Mouse (Mus musculus) heart, embryonic 16.5 days (tissue): Measurements from ENCODE around the gene Ankrd36. TPM values are rescaled to one million over a fixed set of nuclear protein-coding genes. Genes with fewer than 3 reads are reported as not detected.
A peak's percentile ranks its signal among the peaks of the same experiment; 100 is the strongest.

ENCODE experiments used
- ATAC-seq: fragments of 200-750 bp; cut with Nextera tagmentation; replicated peaks from 2 replicates; pipeline ENCODE4 v1.8.0; 2017; ENCODE audit warnings: moderate number of reproducible peaks; ENCODE audit not compliant: insufficient read depth, low FRiP score; ENCODE audit errors: extremely low read depth
- H3K27ac ChIP-seq: fragments of 300-500 bp; sonication (generic); 2 replicates; pipeline ENCODE4 v1.5.1; 2014; ENCODE audit warnings: mild to moderate bottlenecking, low read length, control low read depth, moderate library complexity
- H3K27me3 ChIP-seq: fragments of 300-500 bp; sonication (generic); 2 replicates; pipeline ENCODE4 v1.6.1; 2014; ENCODE audit warnings: low read length, mixed read lengths; ENCODE audit not compliant: control insufficient read depth, insufficient read depth
- H3K36me3 ChIP-seq: fragments of 300-500 bp; sonication (generic); 2 replicates; pipeline ENCODE4 v1.6.1; 2014; ENCODE audit not compliant: control insufficient read depth, insufficient read depth
- H3K4me1 ChIP-seq: fragments of 300-500 bp; sonication (generic); 2 replicates; pipeline ENCODE4 v1.6.1; 2014; ENCODE audit warnings: low read length, mixed read lengths; ENCODE audit not compliant: control insufficient read depth, insufficient read depth
- H3K4me2 ChIP-seq: fragments of 300-500 bp; sonication (generic); 2 replicates; pipeline ENCODE4 v1.6.1; 2014; ENCODE audit warnings: low read depth, mild to moderate bottlenecking, control low read depth, low read length
- H3K4me3 ChIP-seq: fragments of 300-500 bp; sonication (generic); 2 replicates; pipeline ENCODE4 v1.5.1; 2014; ENCODE audit warnings: mild to moderate bottlenecking, control low read depth, low read length
- H3K9ac ChIP-seq: fragments of 300-500 bp; sonication (generic); 2 replicates; pipeline ENCODE4 v1.6.1; 2014; ENCODE audit warnings: low read length, control low read depth
- H3K9me3 ChIP-seq: fragments of 300-500 bp; sonication (generic); replicated peaks from 2 replicates; pipeline ENCODE4 v1.6.1; 2016; ENCODE audit warnings: low read length; ENCODE audit not compliant: control insufficient read depth
- WGBS: fragments of 180-500 bp; shearing (Covaris S2); extraction: QIAGEN DNeasy Blood & Tissue Kit; methylation state at CpG from one replicate; pipeline ENCODE4 v1.1.7; 2014; 5-methylcytosine and 5-hydroxymethylcytosine counted together
- polyA plus RNA-seq: library from polyadenylated mRNA; unstranded; fragments of >200 nt; fragmentation: Nextera tagmentation; extraction: Ambion mirVana; gene quantifications from 2 replicates; pipeline ENCODE4 v1.2.1, GENCODE M21; 2015

The Ankrd36 gene
- polyA plus RNA-seq, 1 experiment from 2014 or later = not detected

DNA sequence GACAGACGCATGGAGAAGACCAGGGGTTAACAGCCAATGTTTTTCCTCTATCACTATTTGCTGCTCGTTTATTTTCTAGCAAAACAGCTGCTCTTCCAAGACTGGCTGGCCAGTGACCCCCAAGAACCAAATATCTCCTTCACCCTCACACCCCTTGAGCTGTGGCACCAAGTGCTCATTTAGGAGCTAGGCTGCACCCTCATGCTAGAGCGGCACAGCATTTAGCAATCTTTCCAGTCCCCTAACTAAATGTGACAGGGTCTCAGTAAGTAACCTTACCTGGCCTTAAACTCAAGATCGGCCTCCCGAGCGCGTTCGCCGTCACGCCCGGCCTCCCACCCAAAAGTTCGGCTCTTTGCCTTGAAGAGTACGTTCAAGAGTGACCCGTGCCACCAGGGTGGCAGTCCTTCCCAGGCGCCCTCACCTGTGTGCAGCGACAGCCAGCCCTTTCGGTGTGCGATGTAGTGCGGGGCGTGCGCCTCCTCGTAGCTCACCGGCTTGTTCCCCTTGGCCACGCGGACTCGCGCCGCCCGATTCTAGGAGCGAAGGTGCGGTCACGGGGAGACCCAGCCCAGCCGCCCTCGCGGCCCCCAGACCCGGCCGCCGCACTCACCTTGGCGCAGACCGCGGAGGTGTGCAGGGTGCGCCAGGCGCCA is 137.5 kb downstream of the Ankrd36 start:
- peak; percentile 71 for ATAC-seq
- WGBS = 1% methylated on average over 43 of the region's 43 CpGs

DNA sequence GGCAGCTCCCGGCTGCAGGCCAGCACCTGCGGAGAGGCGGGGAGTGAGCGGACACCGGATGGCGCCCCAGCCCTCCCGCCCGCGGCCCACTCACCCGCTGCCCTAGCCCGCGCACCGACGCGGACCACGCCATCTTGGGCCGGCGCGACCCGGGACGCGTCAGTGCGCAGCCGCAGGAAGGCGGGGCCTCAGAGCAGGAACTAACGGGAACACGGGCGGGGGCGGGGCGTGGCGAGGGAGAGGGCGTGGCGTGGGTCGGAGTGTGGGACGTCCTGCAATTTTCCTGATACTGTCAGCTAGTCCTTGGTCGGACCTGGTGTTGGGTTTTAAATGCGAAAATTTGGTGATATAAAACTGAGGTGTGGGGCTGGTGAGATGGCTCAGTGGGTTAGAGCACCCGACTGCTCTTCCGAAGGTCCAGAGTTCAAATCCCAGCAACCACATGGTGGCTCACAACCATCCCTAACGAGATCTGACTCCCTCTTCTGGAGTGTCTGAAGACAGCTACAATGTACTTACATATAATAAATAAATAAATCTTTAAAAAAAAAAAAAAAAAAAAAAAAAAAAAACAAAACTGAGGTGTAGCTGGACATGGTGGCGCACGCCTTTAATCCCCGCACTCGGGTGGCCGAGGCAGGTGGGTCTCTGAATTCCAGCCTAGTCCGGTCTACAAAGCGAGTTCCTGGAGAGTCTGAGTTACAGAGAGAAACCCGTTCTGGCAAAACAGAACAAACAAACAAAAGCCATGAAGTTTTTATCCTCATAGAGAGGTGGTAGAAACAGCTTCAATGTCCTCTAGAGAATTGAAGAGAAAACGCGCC is 138.3 kb downstream of the Ankrd36 start:
- peak overlapping the region; percentile 91 for H3K9ac ChIP-seq
- peak overlapping the region; percentile 81 for H3K4me2 ChIP-seq
- peaks cover 22% of the 10 kb centered on the region for H3K4me1 ChIP-seq
- no peaks in the 10 kb centered on the region for H3K27me3 ChIP-seq
- H3K36me3 ChIP-seq = peaks cover 11% of the 10 kb centered on the region
- peak; percentile 95 for ATAC-seq
- peak overlapping the region; percentile 60 for H3K27ac ChIP-seq
- H3K4me3 ChIP-seq = peak overlapping the region; percentile 77
- no peaks in the 10 kb centered on the region for H3K9me3 ChIP-seq
- WGBS = 18% methylated on average over 49 of the region's 50 CpGs

More for the DNA sequence above, 137.5 kb downstream of the Ankrd36 start:
- H3K9me3 ChIP-seq = no peaks in the 10 kb centered on the region
- H3K4me2 ChIP-seq = peak overlapping the region; percentile 81
- peak overlapping the region; percentile 60 for H3K27ac ChIP-seq
- peaks cover 22% of the 10 kb centered on the region for H3K4me1 ChIP-seq
- H3K9ac ChIP-seq = peak overlapping the region; percentile 91
- no peaks in the 10 kb centered on the region for H3K27me3 ChIP-seq
- H3K4me3 ChIP-seq = peak overlapping the region; percentile 77
- H3K36me3 ChIP-seq = peaks cover 11% of the 10 kb centered on the region

DNA sequence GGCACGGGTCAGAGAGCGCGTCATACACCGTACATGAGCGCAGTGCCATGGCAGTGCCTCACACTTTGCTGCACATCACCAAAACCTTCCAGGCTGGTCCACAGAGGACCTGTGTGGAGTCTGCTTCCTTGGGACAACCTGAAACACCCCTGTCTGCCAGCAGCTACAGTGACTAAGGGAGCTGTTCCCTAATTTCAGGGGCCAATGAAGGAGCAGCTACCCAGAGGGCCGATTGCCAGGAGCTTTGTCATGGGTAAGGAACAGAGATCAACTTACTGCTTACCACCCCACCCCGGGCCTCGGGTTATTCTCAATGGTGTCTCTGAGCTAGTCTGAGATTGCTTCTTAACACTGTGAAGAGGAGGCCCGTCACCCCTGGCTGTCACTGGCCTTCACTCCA is 145.7 kb downstream of the Ankrd36 start:
- no peak for ATAC-seq
- Histone ChIP-seq H3K9me3 (no peaks in the 10 kb centered on the region), H3K4me1 (peaks cover 4% of the 10 kb centered on the region; the same call in 1 of the 2 replicates), H3K36me3 (peaks cover 43% of the 10 kb centered on the region), H3K4me3 (no peak overlapping the region), H3K9ac (no peak overlapping the region), H3K27me3 (no peaks in the 10 kb centered on the region), H3K4me2 (no peak overlapping the region), H3K27ac (no peak overlapping the region)
- WGBS = 88% methylated on average over 9 of the region's 9 CpGs

DNA sequence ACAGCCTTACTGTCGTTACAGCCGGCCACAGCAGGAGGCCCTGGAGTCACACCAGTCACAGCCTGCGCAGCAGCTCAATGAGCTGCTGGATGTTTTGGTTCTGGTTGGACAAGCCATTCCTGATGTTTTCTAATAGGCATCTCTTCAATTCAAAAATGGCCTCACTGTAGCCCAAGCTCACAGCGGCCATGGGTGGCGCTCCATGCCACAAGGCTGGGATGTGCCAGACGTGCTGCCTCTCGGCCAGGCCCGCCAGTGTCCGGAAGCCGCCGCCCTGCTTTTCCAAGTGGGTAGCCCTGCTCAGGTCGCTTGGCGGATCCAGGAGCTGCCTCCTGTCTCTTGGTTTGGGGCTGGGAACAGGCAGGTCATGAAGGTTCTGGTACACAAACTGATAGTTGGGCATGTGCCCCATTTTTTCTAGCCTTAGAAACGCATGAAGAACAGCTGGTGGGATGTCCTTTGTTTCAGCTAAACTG is 146.2 kb downstream of the Ankrd36 start, which contains the start of gene Mrps24:
Mrps24 (minus strand) TSS at position 51 of the 476 bp plus-strand sequence.
- no peaks in the 10 kb centered on the region for H3K27me3 ChIP-seq
- H3K4me1 ChIP-seq = no peaks in the 10 kb centered on the region
- H3K9ac ChIP-seq = no peak within 1 kb of the TSS

DNA sequence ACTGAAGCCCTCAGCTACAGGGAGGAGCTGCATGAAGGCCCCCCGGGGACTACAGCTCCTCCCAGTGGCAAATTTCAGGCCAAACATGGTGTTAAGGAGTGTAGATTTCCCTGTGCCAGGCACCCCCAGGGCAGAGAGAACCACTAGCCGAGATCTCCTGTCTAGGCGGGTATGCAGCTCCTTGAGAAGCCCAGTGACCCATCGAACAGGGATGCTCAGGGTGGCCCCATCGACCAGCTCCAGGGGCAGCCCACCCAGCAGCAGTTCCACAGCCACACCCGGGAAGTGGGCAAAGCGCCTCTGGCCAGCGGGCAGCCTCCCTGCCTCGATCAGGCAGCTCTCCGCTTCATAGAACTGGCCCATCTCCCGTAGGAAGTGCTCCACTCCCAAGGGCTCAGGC is 146.8 kb downstream of the Ankrd36 start:
- ATAC-seq = no peak
- Histone ChIP-seq H3K9ac (no peak overlapping the region), H3K27me3 (no peaks in the 10 kb centered on the region), H3K27ac (no peak overlapping the region), H3K4me2 (no peak overlapping the region), H3K4me1 (no peaks in the 10 kb centered on the region), H3K9me3 (no peaks in the 10 kb centered on the region), H3K36me3 (peaks cover 43% of the 10 kb centered on the region), H3K4me3 (no peak overlapping the region)
- whole genome bisulfite sequencing = 86% methylated on average over 11 of the region's 11 CpGs

More for the DNA sequence above, 146.2 kb downstream of the Ankrd36 start, which contains the start of gene Mrps24:
- H3K27ac ChIP-seq = no peak within 1 kb of the TSS
- no peak within 1 kb of the TSS for H3K4me3 ChIP-seq
- no peaks in the 10 kb centered on the region for H3K9me3 ChIP-seq
- H3K4me2 ChIP-seq = no peak within 1 kb of the TSS
- peaks cover 43% of the 10 kb centered on the region for H3K36me3 ChIP-seq
- 82% methylated on average over 14 of the region's 14 CpGs for WGBS
- no peak for ATAC-seq

DNA sequence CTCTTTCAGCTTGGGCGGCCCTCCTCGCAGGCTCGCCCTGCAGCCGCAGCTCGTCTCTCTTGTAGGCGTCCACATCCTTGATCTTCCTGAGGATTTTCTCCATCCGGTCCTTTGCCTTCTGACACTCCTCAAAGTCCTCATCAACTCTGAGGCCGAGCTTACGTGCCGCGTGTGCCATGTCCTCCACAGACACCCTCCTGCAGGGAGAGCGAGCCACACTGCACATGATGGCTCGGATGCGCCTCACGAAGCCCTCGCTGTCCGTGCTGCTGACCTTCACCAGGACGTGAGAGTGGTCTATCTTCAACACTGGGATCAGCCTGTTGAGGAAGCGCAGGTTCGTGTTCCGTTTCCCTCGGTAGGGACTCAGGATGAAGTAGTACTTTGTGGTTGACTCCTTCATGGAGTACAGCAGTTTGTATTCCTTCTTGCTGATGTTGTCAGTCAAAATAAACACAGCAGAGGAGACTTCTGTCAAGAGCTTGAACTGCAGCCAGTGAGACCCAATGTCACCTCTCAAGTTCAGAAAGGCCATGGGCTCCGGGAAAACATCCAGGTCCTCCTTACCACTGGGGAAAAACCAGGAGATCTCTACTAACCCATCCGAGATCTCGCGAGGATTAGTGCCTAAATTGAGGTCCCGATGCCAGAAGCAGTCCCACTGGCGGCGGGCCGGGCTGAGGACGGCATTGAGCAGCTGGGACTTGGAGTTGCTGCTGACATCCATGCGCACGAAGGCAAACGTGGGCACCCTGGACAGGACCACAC is 147.6 kb downstream of the Ankrd36 start:
- WGBS = 87% methylated on average over 34 of the region's 34 CpGs
- no peaks in the 10 kb centered on the region for H3K27me3 ChIP-seq
- no peak overlapping the region for H3K4me2 ChIP-seq
- H3K9ac ChIP-seq = no peak overlapping the region
- no peak overlapping the region for H3K4me3 ChIP-seq
- H3K27ac ChIP-seq = no peak overlapping the region
- H3K36me3 ChIP-seq = peaks cover 51% of the 10 kb centered on the region
- no peak for ATAC-seq
- no peaks in the 10 kb centered on the region for H3K4me1 ChIP-seq
- H3K9me3 ChIP-seq = no peaks in the 10 kb centered on the region

DNA sequence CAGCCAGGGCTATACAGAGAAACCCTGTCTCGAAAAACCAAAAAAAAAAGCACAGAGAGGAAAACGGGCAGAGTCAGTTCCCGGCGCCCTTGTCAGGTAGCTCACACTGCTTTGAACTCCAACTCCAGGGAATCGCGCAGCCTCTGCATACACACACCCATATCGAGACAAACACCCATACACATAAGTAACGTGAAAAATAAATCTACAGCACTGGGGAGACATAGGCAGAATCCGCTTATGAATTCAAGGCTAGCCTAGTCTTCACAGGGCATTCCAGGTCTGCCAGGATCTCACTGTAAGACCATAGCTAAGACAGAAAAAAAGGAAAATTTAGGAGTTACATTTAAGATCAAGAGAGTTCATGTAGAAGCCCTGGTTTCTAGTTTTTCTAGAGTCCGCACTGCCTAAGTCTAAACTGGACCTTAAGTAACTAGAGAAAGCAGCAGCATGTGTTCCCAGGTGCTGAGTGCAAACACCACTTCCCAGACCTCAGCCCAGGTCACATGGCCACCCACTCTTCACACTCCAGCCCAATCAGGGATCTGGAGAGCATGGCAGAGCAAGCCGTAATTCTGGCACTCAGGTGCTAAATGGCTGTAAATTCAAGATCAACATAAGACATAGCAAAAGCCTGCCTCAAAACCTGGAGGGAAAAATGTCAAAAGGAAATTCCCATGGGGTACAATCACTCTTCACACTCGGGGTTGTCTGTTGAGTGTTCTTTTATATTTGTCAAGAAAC is 149.3 kb downstream of the Ankrd36 start:
- Histone ChIP-seq H3K36me3 (peaks cover 59% of the 10 kb centered on the region), H3K4me2 (no peak overlapping the region), H3K9ac (no peak overlapping the region), H3K4me3 (no peak overlapping the region), H3K27ac (no peak overlapping the region), H3K4me1 (no peaks in the 10 kb centered on the region), H3K9me3 (no peaks in the 10 kb centered on the region), H3K27me3 (no peaks in the 10 kb centered on the region)
- ATAC-seq = no peak
- WGBS = 91% methylated on average over 12 of the region's 12 CpGs

DNA sequence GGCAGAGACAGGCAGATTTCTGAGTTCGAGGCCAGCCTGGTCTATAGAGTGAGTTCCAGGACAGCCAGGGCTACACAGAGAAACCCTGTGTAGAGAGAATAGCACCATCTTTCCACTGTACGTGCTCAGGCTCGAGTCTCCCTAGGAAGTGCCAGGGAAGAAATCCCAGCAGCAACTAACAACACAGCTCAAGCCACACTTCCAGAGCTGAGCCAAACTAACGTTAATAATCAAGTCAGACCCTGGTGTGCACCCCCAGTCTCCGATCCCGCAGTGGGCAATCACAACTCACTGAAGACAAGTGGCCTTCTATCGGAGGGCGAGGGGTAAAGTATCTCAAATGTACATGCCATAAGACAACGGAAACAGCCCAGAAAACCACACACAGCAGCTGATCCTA is 160.1 kb downstream of the Ankrd36 start:
- peaks cover 12% of the 10 kb centered on the region for H3K4me1 ChIP-seq
- no peak overlapping the region for H3K4me3 ChIP-seq
- peaks cover 5% of the 10 kb centered on the region; the same call in 1 of the 2 replicates for H3K36me3 ChIP-seq
- no peak overlapping the region for H3K4me2 ChIP-seq
- no peak for ATAC-seq
- H3K27me3 ChIP-seq = no peaks in the 10 kb centered on the region
- H3K9ac ChIP-seq = no peak overlapping the region
- H3K9me3 ChIP-seq = no peaks in the 10 kb centered on the region
- 85% methylated on average over 9 of the region's 9 CpGs for WGBS
- no peak overlapping the region for H3K27ac ChIP-seq
